Mouse (Mus musculus): ENCODE results near the gene Nek9. TPM values are rescaled to one million over a fixed set of nuclear protein-coding genes. Genes with fewer than 3 reads are reported as not detected.
A peak's percentile ranks its signal among the peaks of the same experiment; 100 is the strongest.

Nek9 gene
- total RNA-seq (2021), result 10 to 100 TPM; 35.7 to 36.3 TPM
- long read RNA-seq, experiment 1, full-length matches to known transcripts, result 1 of 17 reads
- long read RNA-seq, experiment 1, partial matches to known transcripts, result 9 of 17 reads
- long read RNA-seq, experiment 1, other reads (novel, unspliced or antisense), result 7 of 17 reads
- long read RNA-seq, experiment 2, full-length matches to known transcripts, result 1 of 9 reads
- long read RNA-seq, experiment 2, partial matches to known transcripts, result 4 of 9 reads
- long read RNA-seq, experiment 2, other reads (novel, unspliced or antisense), result 4 of 9 reads

DNA sequence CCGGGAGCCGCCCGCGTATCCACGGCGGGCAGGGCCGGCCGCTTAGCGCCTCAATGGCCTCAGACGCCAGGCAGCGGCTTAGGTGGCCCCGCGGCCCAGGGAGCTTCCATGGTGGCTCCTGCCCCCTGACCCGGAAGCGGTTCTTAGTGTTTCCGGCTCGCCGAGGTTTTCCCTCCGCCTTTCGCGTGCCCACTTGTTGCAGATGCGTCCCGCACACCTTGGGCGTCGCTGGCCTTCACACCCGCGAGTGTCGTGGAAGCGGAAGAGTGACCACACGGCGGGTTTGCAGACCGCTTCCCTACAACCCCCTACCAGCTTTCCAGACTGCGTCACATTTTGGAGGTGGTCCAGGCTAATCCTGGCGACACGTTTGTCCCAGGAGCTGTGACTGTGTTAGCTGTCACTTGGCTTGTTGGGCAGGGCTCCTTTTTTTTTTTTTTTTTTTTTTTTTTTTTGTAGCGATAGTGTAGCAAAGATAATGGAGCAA lies at the start of gene Nek9:
TSS of gene Nek9 (minus strand) at position 120 of the 487 bp plus-strand sequence.
- peak; percentile 92 to 96 for DNase-seq (ENCODE audit: low spot score in 2 of 2)

DNA sequence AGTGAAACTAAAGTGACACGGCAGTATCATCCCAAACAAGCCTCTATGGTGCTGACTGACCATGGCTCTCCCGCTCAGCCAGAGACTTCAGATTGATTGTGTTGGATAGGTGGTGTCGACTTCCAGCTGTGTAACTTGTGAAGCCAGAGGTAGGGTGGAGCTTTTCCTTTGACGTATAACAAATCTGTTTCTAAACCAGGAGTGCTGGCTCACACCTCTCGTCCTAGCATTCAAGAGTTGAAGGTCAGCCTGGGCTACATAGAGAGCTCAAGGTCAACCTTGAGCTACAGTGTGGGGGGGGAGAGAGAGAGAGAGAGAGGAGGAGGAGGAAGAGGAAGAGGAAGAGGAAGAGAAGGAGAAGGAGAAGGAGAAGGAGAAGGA lies 46.8 kb upstream of the Nek9 start:
- DNase-seq (ENCODE audit: low spot score in 2 of 2), result no peak

DNA sequence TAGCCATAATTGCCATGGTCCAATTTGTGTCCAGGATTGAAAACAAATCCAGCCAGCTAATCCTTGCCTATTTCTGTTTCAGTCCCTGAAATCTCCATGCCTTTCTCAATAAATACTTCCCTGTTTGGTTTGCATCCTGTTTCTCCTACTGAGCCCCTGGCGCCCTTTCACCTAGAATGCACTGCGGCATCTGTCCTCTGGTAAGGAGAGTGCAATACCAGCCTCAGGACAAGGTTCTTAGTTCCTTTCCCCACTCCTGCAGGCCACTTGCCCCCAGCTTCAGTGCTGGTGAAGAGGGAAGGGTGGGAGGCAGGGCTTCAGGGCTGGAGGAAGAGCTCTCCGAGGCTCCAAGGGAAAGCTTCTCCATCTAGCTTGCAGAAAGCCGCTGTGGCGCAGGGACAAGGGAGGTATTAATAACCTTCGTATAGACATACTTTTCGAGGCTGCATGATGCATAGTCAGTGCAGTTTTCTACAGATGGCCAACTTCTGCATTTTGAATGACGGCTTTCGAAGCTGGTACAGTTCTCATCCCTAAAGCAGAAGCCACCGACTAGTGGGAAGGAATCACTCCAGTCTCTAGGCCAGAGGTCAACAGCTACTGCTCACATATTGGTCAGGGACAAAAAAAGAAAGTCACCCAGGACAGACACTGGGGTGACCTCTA lies 46.3 kb upstream of the Nek9 start:
- no peak for DNase-seq (ENCODE audit: low spot score in 2 of 2)

DNA sequence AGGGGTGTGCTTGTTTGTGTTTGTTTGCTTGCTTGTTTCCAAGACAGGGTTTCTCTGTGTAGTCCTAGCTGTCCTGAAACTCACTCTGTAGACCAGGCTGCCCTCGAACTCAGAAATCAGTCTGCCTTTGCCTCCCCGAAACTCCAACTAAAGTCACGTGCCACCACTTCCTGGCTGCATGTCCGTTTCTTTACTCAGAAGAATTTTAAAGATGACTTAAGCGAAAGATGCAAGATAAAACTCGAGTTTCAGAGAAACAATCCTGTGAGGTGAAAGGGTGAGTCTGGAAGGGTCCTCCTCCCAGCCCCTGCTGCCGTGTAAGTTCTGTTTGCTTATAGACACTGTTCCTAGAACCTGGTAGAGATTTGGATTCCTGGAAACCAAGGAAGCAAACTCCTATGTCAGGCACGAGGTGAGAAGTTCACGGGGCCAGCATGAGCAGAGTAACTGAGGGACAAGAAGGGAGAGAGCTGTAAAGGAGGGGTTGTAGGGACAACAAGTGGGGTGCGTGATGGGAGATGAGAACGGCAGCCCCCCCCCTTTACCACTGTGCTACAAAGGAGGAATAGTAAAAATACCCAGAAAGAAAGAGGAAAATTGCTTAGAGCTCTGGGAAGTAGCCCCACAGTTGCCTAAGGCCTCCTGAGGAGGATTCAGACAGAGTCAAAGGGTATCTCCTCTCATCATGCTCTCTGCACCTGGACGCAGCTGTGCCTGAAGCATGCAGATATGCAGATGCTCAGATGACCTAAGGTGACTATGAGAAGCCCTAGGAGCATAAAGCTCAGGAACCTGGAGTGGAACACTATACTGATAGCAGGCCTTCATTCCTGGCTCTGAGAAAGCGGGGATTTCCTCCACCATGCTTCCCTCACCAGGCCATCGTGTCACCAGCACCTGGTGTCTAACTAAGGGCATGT lies 43.9 kb upstream of the Nek9 start:
- no peak for DNase-seq (ENCODE audit: low spot score in 2 of 2)

DNA sequence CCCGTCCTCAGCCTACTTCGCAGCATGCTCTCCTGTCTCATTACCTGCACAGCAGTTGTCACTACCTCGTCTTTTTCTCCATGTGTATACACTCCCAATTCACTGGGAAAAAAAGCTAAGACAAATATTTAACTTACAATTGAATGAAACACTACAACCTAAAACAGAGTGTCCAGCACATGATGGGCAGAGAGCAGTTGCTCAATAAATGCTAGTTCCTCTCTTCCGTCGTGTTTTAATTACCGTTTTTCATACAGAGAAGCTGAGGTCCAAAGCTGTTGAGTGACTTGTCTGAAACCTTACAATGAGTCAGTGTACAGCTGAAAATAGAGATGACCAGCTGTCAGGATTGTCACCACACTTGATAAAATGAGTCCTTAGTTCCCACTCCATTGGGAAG lies 42.4 kb upstream of the Nek9 start:
- DNase-seq (ENCODE audit: low spot score in 2 of 2), result no peak

DNA sequence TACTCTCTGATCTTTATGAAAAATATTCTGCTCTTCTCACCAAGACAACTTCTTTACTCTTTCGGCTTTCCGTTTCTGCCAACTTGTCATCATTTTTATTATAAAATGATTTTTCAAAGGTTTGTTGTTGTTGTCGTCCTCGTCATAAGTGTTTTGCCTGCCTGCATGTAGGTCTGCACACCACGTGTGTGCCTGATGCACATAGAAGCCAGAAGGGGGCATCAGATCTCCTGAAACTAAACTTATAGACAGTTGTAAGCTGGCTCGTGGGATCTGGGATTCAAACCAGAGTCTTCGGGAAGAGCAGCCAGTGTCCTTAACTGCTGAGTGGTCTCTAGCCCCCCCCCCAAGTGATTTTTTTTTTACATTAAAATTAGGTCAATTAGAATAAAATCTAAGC lies 41.8 kb upstream of the Nek9 start:
- DNase-seq (ENCODE audit: low spot score in 2 of 2), result no peak

DNA sequence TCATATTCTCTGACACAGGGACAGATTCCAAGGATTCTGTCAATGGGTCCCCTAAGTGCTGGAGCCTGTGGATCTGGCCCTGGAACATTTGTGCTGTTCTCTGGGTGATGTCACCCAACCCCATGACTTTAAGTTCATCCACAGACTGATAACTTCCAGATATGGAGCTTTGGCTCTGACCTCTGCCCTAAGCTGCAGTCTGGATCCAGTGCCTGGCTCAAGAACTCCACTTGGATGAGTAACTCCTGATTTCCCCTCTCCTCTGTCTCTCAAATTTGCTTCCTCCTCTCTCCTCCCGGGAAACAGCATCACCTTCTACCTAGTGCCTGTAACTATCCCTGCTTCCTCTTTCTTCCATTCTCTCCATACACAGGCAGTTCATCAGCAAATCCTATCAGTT lies 41.1 kb upstream of the Nek9 start:
- no peak for DNase-seq (ENCODE audit: low spot score in 2 of 2)

DNA sequence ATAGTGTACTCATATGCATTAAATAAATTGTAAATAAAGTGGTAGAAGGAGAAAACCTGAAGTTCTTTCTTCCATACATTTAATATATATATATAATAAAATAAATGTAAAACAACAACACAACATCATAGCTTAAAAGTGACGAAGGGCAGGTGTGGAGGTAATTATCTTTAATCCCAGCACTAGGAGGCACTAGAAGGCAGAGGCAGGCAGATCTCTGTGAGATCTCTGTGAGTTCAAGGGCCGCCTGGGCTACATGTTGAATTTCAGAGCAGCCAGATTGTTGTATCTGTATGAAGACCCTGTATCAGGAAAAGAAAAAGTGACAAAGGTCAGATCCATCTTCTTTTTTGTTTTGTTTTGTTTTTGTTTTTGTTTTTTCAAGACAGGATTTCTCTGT lies 39.1 kb upstream of the Nek9 start:
- no peak for DNase-seq (ENCODE audit: low spot score in 2 of 2)

DNA sequence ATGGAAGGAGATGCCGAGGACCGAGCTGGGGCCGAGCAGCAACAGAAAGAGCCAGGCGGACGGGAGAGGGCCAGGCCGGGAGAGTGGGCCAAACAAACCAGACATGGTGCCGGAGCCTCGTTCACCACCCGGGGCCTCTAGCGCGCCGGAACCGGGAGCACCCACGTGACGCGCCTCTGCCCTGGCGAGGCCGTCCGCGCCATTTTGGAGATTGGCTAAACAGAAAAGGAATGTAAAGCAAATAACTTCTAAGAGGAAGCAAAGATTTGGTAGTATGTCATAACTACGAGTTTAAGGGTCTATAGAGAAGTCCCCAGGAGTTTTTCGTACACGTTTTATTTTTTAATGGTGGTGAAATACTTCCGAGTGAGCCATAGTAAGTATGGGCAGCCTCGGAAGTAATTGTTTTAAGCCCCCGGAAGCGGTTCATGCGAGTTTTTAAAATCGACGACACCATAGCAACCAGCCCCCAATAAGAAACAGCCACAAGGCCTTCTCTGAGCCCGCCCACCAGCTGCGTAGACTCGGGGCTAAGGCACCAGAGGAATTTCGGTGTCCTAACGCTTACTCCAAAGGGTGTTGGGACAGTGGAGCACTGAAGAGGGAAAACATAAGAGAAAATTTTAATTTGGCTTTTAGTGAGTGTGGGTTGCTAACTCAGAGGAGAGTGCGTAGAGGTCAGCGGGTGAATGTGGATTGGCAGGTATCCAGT lies 35.6 kb upstream of the Nek9 start, which contains the start of gene Tmed10:
TSS of gene Tmed10 (minus strand) at position 287 of the 712 bp plus-strand sequence.
- peak; percentile 88 to 91 for DNase-seq (ENCODE audit: low spot score in 2 of 2)

DNA sequence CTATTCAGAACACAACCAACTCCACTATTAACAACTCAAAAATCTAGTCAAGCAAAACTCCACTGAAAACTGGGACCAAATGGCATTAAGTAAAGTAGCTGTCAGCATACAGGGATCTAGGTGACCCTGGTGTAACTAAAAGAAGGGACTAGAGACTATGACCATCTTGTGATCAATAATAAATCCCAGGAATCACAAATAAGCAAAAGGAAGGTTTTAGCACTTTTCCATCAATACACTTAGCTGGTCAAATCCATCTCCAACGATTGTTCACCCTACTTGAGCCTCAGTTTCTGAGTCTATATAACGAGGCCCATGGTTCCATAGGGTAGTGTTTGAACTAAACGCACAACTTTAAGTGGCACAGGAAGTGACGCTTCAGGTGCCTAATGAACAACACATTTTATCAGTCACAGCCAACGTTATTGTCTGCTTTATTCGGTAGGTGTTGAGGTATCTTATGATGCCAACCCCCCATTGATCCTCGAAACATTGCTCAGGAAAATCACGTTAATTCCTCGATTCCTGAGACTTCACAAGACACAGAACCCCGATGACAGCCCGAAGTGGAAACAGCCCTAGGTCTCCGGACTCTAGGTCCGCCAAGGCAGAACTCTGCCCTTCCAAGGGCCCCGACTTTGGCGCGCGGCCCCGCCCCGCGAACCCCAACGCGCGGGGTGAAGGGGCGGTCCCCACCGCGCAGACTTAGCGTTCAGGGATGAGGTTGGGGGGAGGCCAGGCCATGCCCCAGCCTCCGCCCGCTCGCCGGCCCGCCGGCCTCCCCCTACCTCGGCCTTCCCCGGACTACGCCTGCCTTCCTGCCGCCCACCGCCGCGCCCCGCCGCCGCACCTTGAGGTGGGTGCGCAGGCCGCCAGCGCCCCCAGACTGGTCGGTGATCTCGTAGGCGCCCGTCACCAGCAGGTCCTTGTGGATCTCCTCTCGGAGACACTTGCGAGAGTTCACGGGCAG lies 34.7 kb upstream of the Nek9 start:
- peak; percentile 58 to 60 for DNase-seq (ENCODE audit: low spot score in 2 of 2)

DNA sequence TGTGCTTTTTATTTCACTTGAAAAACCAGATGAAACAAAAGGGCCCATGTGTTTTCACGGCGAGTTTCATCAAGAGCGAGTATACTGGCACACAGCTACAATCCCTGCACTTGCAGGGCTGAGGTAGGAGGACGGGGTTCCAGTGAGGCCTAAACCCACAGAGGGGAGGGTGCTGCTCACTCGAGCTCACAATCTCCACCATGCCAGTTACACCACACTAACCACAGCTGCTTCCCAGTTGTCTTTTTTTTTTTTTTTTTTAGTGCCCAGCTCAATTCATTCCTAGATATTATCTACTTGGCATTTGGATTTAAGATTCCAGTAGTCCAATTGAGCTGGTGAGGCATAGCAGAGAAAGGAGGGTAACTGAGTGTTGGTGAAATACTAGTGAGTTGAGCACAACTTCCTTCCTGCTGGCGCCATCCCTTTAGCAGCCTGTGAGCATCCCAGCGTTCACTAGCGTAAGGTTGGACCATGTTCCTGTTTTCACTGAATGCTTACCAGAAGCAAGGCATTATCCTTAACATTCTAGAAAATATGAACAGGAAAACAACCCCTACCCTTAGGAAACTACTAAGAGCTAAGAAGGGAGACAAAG lies 33.0 kb upstream of the Nek9 start:
- no peak for DNase-seq (ENCODE audit: low spot score in 2 of 2)

DNA sequence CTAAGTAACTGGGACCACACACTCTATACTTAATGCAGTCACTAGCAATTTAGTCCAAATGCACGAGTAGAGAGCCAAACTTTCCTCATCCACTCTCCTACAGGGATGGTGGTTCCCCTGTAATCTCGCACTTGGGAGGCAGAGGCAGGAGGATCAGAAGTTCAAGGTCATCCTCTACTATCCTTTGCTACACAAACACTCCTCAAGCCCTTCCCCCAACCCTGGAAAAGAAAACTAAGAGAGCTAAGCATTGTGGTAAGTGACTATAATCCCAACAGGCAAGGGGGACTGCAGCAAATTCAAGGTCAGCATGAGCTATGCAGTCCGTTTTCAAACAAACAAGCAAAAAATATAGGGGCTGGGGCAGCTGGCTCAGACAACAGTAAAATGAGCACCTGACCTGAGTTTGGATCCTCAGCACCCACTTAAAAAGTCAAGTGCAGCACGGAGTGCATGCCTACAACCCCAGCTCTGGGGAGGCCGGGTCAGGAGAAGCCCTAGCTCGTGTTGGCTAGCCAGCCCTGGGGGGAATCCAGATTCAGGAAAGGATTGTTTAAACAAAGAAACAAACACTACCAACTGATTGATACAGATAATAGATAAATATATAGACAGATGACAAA lies 29.4 kb upstream of the Nek9 start:
- DNase-seq (ENCODE audit: low spot score in 2 of 2), result no peak

DNA sequence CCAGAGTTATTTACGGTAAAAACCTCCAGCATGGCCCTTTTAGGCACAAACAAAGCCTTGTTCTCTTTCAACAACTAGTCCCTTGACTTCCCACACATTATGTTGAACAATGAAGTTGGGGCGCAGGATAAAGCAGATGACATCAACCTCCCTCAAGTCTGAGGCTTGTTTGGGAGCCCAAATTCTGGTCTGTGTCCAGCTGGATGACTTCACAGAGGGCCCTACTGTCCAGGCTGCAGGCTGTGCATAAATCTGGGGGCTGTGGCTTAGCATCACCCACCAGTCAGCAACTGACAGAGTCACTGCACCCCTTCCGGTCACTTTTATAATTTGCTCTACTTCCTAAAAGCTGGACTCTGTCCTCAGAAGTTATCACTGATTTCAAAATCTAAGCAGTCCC lies 27.1 kb upstream of the Nek9 start:
- DNase-seq (ENCODE audit: low spot score in 2 of 2), result peak; percentile 28 to 34

DNA sequence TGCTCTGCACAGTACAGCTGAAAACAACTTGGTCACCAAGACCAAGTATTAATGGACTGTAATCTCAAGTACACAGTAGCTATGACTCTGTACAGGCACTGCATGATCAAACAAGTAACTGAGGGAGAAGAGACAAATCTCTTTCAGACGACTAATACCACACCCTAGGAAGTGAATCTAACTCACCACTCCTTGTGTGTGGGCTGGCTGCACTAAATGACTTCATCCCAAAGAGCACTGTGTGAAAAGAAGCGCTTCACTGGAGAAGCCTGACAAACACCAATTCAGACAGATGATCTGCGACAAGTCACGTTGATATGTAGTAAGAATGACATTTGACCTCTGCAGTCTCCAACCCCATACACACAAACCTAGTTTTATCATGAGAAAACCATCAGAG lies 23.3 kb upstream of the Nek9 start:
- no peak for DNase-seq (ENCODE audit: low spot score in 2 of 2)

DNA sequence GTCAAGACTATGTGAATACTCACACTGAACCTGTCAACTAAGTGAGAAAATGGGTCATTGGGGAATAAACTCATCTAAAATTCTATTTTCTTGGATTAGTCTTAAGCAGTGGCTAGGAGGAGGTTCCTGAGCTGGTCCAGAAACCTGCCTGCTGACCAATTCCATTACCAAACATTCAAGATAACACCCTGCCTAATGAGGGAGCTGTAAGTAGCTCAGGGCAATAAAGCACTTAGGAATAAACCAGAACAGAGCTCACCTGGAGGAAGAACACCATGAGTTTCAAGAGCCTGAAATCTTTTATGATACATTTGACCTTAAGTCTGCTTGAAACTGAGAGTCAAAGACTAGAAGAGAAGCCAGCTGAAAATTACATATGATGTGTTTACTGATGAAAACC lies 22.4 kb upstream of the Nek9 start:
- no peak for DNase-seq (ENCODE audit: low spot score in 2 of 2)

DNA sequence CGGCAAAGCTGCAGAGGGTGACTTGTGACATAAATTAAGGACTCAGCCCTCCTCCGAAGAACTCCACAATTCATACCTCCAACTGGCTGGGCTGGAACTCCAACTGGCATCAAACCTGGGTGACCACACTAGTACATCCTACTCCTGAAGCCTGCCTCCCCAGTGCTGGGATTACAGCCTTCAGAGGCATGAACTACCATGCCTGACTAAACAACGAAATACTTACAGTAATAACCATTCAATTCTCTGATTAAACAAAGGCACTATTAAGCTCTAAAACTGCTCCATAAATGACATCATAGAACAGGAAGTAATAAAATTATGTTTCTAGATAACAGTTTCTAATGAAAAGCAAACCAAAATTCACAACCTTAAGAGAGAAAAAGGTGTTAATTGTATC lies 22.0 kb upstream of the Nek9 start:
- no peak for DNase-seq (ENCODE audit: low spot score in 2 of 2)

DNA sequence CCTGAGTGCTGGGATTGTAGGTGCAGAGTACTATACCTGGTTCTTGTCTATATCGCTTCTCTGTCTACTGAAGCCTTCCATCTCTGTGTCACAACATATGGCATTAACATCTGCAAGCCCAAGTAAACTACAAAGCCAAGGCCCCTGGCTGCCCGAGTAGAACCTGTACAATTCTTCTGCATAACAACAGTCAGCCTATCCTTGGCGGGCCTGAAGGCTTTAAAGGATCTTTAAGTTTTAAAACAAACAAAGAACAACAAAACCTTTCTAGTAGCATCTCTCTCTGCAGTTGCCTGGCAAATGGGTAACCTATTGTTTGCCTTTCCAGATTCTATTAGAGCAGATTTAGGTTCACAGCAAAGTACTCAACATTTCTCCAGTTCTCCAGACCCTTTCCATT lies 14.9 kb upstream of the Nek9 start:
- no peak for DNase-seq (ENCODE audit: low spot score in 2 of 2)

DNA sequence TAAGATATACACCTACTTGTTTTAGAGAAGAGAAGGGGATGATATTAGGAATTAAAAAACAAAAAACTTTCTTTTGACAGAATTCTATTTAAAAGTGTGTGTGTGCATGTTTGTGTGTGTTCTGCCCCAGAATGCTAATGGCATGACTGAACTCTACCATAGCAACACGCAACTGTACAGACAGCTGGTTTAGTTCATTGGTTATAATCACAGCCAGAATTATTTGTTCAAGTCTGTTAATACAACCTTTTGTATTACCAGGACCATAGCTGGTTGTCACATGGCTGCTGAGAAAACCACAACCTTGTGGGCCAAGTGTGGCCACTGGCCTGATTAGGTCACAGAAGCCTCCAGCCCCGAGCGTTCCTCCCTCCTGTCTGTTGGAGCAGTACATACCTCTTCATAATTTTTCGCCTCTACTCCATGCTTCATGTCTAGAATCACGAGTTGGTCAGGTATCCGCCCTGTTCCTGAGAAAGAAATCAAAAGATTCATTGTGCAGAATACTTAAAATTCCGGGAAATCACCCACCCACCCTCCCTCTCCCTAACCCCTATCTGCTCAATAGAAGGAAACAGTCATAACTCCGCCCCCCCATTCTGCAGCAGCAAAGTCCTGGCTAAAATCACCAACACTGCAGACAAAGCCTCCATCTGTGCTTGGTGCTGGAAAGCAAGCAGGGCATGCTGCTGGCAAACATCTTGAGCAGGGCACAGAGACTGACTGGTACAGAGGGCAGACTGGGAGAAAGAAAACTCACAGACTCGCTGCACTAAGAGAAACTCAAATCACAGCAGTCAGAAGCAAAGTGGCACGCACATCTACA lies 11.5 kb upstream of the Nek9 start:
- peak; percentile 57 to 66 for DNase-seq (ENCODE audit: low spot score in 2 of 2)

Data from left cerebral cortex, adult 18-20 months (tissue).